Mouse (Mus musculus): ENCODE results near the gene Gm49486. TPM values are rescaled to one million over a fixed set of nuclear protein-coding genes. Genes with fewer than 3 reads are reported as not detected.
A peak's percentile ranks its signal among the peaks of the same experiment; 100 is the strongest.

Gm49486 gene
- polyA plus RNA-seq, 1 experiment from 2014 or later = not detected

GRCm38 (mm10) chr15:79201491-79202150 lies 27.6 kb upstream of the Gm49486 start:
- no peak for DNase-seq
- ATAC-seq (ENCODE audit: low read depth) = no peak
- H3K4me2 ChIP-seq = no peak overlapping the region
- no peak overlapping the region for H3K4me3 ChIP-seq (replicated peaks)
- no peak overlapping the region for H3K9ac ChIP-seq
- peaks cover 11% of the 10 kb centered on the region; the same call in 1 of the 2 replicates for H3K27me3 ChIP-seq
- H3K36me3 ChIP-seq = no peaks in the 10 kb centered on the region
- no peaks in the 10 kb centered on the region for H3K9me3 ChIP-seq (replicated peaks)
- WGBS (ENCODE audit: insufficient replicate concordance) = 38% methylated on average over 12 of the region's 13 CpGs
- H3K27ac ChIP-seq = no peak overlapping the region
- H3K4me1 ChIP-seq (replicated peaks) = no peaks in the 10 kb centered on the region

GRCm38 (mm10) chr15:79202575-79202974 lies 26.6 kb upstream of the Gm49486 start:
- Histone ChIP-seq H3K4me1 (replicated peaks) (no peaks in the 10 kb centered on the region), H3K4me3 (replicated peaks) (no peak overlapping the region), H3K36me3 (no peaks in the 10 kb centered on the region), H3K9me3 (replicated peaks) (no peaks in the 10 kb centered on the region), H3K4me2 (no peak overlapping the region), H3K27ac (no peak overlapping the region), H3K27me3 (peaks cover 11% of the 10 kb centered on the region; the same call in 1 of the 2 replicates), H3K9ac (no peak overlapping the region)
- DNase-seq = no peak
- ATAC-seq (ENCODE audit: low read depth) = no peak
- 34% methylated on average over 10 of the region's 10 CpGs for WGBS (ENCODE audit: insufficient replicate concordance)

GRCm38 (mm10) chr15:79208211-79208610 lies 21.0 kb upstream of the Gm49486 start:
- no peak overlapping the region for H3K4me2 ChIP-seq
- H3K9me3 ChIP-seq (replicated peaks) = no peaks in the 10 kb centered on the region
- no peak for DNase-seq

GRCm38 (mm10) chr15:79208758-79209439 lies 20.3 kb upstream of the Gm49486 start:
- ATAC-seq (ENCODE audit: low read depth) (no peak; the same call in 1 of the 2 replicates), DNase-seq (no peak)
- H3K9me3 ChIP-seq (replicated peaks) = no peaks in the 10 kb centered on the region
- no peak overlapping the region for H3K9ac ChIP-seq
- no peak overlapping the region for H3K27ac ChIP-seq
- H3K27me3 ChIP-seq = peaks cover 7% of the 10 kb centered on the region; the same call in 1 of the 2 replicates
- H3K4me2 ChIP-seq = peak overlapping the region; percentile 26; the same call in 1 of the 2 replicates
- no peaks in the 10 kb centered on the region for H3K36me3 ChIP-seq
- WGBS (ENCODE audit: insufficient replicate concordance) = 54% methylated on average over 27 of the region's 27 CpGs
- no peak overlapping the region for H3K4me3 ChIP-seq (replicated peaks)
- H3K4me1 ChIP-seq (replicated peaks) = 0 out of 2 replicates have a peak, but pooled peaks cover 3% of the 10 kb centered on the region

More at GRCm38 (mm10) chr15:79208211-79208610, 21.0 kb upstream of the Gm49486 start:
- no peaks in the 10 kb centered on the region for H3K36me3 ChIP-seq
- H3K27ac ChIP-seq = no peak overlapping the region
- H3K9ac ChIP-seq = no peak overlapping the region
- 0 out of 2 replicates have a peak, but pooled peaks cover 3% of the 10 kb centered on the region for H3K4me1 ChIP-seq (replicated peaks)
- H3K27me3 ChIP-seq = peaks cover 11% of the 10 kb centered on the region
- H3K4me3 ChIP-seq (replicated peaks) = no peak overlapping the region
- 65% methylated on average over 6 of the region's 6 CpGs for WGBS (ENCODE audit: insufficient replicate concordance)
- no peak for ATAC-seq (ENCODE audit: low read depth)

GRCm38 (mm10) chr15:79210357-79210756 lies 18.8 kb upstream of the Gm49486 start:
- DNase-seq (no peak), ATAC-seq (ENCODE audit: low read depth) (no peak)
- Histone ChIP-seq H3K27ac (no peak overlapping the region), H3K27me3 (peaks cover 4% of the 10 kb centered on the region; the same call in 1 of the 2 replicates), H3K4me2 (no peak overlapping the region), H3K9ac (no peak overlapping the region), H3K4me3 (replicated peaks) (no peak overlapping the region), H3K4me1 (replicated peaks) (0 out of 2 replicates have a peak, but pooled peaks cover 3% of the 10 kb centered on the region), H3K9me3 (replicated peaks) (no peaks in the 10 kb centered on the region), H3K36me3 (no peaks in the 10 kb centered on the region)
- 49% methylated on average over 2 of the region's 2 CpGs for WGBS (ENCODE audit: insufficient replicate concordance)

GRCm38 (mm10) chr15:79212750-79213446 lies 16.3 kb upstream of the Gm49486 start:
- no peak overlapping the region for H3K9ac ChIP-seq
- no peak for DNase-seq
- no peaks in the 10 kb centered on the region for H3K9me3 ChIP-seq (replicated peaks)
- WGBS (ENCODE audit: insufficient replicate concordance) = 82% methylated on average over 26 of the region's 26 CpGs
- no peak overlapping the region for H3K27ac ChIP-seq
- H3K36me3 ChIP-seq = no peaks in the 10 kb centered on the region
- no peak overlapping the region for H3K4me3 ChIP-seq (replicated peaks)
- no peak for ATAC-seq (ENCODE audit: low read depth)
- no peak overlapping the region for H3K4me2 ChIP-seq
- H3K4me1 ChIP-seq (replicated peaks) = 0 out of 2 replicates have a peak, but pooled peaks cover 8% of the 10 kb centered on the region
- H3K27me3 ChIP-seq = no peaks in the 10 kb centered on the region; the same call in 1 of the 2 replicates

- H3K27me3 ChIP-seq = no peaks in the 10 kb centered on the region
- no peak overlapping the region for H3K4me3 ChIP-seq (replicated peaks)
- WGBS (ENCODE audit: insufficient replicate concordance) = 65% methylated on average over 6 of the region's 6 CpGs
- H3K27ac ChIP-seq = no peak overlapping the region
- no peaks in the 10 kb centered on the region for H3K9me3 ChIP-seq (replicated peaks)
- DNase-seq = no peak
- 0 out of 2 replicates have a peak, but pooled peaks cover 7% of the 10 kb centered on the region for H3K4me1 ChIP-seq (replicated peaks)
- no peaks in the 10 kb centered on the region for H3K36me3 ChIP-seq
- no peak for ATAC-seq (ENCODE audit: low read depth)
- H3K4me2 ChIP-seq = no peak overlapping the region
- no peak overlapping the region for H3K9ac ChIP-seq
Observed at GRCm38 (mm10) chr15:79213591-79213990, 15.6 kb upstream of the Gm49486 start.

GRCm38 (mm10) chr15:79216191-79216590 lies 13.0 kb upstream of the Gm49486 start:
- H3K9ac ChIP-seq = no peak overlapping the region
- no peak overlapping the region for H3K4me2 ChIP-seq
- ATAC-seq (ENCODE audit: low read depth) = no peak
- 37% methylated on average over 3 of the region's 3 CpGs for WGBS (ENCODE audit: insufficient replicate concordance)
- H3K4me3 ChIP-seq (replicated peaks) = no peak overlapping the region
- 0 out of 2 replicates have a peak, but pooled peaks cover 5% of the 10 kb centered on the region for H3K4me1 ChIP-seq (replicated peaks)
- H3K27ac ChIP-seq = no peak overlapping the region
- no peak for DNase-seq
- no peaks in the 10 kb centered on the region for H3K27me3 ChIP-seq
- no peaks in the 10 kb centered on the region for H3K36me3 ChIP-seq
- no peaks in the 10 kb centered on the region for H3K9me3 ChIP-seq (replicated peaks)

GRCm38 (mm10) chr15:79219572-79219971 lies 9.6 kb upstream of the Gm49486 start:
- H3K27ac ChIP-seq = no peak overlapping the region
- H3K4me3 ChIP-seq (replicated peaks) = no peak overlapping the region
- no peaks in the 10 kb centered on the region for H3K9me3 ChIP-seq (replicated peaks)
- peaks cover 9% of the 10 kb centered on the region; the same call in 1 of the 2 replicates for H3K27me3 ChIP-seq
- DNase-seq (no peak), ATAC-seq (ENCODE audit: low read depth) (no peak)
- peaks cover 10% of the 10 kb centered on the region; the same call in 1 of the 2 replicates for H3K4me1 ChIP-seq (replicated peaks)
- H3K9ac ChIP-seq = no peak overlapping the region
- no peaks in the 10 kb centered on the region for H3K36me3 ChIP-seq
- WGBS (ENCODE audit: insufficient replicate concordance) = 10% methylated on average over 1 of the region's 1 CpGs
- H3K4me2 ChIP-seq = no peak overlapping the region

GRCm38 (mm10) chr15:79223641-79224040 lies 5.5 kb upstream of the Gm49486 start:
- ATAC-seq (ENCODE audit: low read depth) = peak; percentile 33; the same call in 1 of the 2 replicates
- Histone ChIP-seq H3K36me3 (no peaks in the 10 kb centered on the region), H3K27me3 (peaks cover 9% of the 10 kb centered on the region; the same call in 1 of the 2 replicates), H3K4me3 (replicated peaks) (no peak overlapping the region), H3K9me3 (replicated peaks) (no peaks in the 10 kb centered on the region), H3K4me1 (replicated peaks) (peaks cover 8% of the 10 kb centered on the region; the same call in 1 of the 2 replicates), H3K4me2 (no peak overlapping the region), H3K27ac (no peak overlapping the region), H3K9ac (no peak overlapping the region)
- WGBS (ENCODE audit: insufficient replicate concordance) = 18% methylated on average over 5 of the region's 5 CpGs
- DNase-seq = no peak

GRCm38 (mm10) chr15:79224685-79225084 lies 4.5 kb upstream of the Gm49486 start:
- H3K4me2 ChIP-seq = no peak overlapping the region

More at GRCm38 (mm10) chr15:79224685-79225084, 4.5 kb upstream of the Gm49486 start:
- Histone ChIP-seq H3K9me3 (replicated peaks) (no peaks in the 10 kb centered on the region), H3K9ac (no peak overlapping the region), H3K36me3 (no peaks in the 10 kb centered on the region), H3K4me1 (replicated peaks) (peaks cover 14% of the 10 kb centered on the region), H3K27ac (no peak overlapping the region), H3K4me3 (replicated peaks) (no peak overlapping the region), H3K27me3 (peaks cover 9% of the 10 kb centered on the region; the same call in 1 of the 2 replicates)
- DNase-seq (peak; percentile 71), ATAC-seq (ENCODE audit: low read depth) (peak; percentile 25; the same call in 1 of the 2 replicates)
- 3% methylated on average over 5 of the region's 5 CpGs for WGBS (ENCODE audit: insufficient replicate concordance)
